Mouse (Mus musculus): ENCODE data around the gene Olfr414. TPM values are rescaled to one million over a fixed set of nuclear protein-coding genes. Genes with fewer than 3 reads are reported as not detected.

The Olfr414 gene
- not detected for polyA plus RNA-seq (2012; fragmentation: generic; extraction: Trizol)
- long read RNA-seq, experiment 1 = 0 reads
- long read RNA-seq, experiment 2 = 0 reads

DNA sequence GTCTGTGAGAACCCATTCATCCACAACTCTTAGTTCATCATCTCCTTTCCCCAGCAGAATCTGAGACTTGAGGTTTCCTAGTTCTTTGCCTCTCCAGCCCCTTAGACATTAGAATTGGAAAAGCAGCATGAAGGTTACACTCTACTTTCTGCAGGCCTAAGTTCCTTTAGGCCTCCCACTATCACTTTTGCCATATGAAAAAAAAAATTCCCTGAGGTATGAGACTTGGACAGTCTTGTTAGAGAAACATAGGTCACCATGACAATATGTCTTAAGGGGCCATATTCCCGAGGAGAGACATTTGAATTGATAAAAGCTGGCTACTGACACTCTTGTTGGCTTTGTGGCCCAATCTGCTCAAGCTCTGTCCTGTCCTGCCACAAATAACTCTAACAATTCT lies at the start of gene Olfr414:
Gene Olfr414, plus strand, starts transcription at position 301 of the 400 bp plus-strand sequence.
- TF ChIP-seq MAX (IDR thresholded peaks at IDR 0.05) = no peak
- no peak for TF ChIP-seq FOSL1 (IDR thresholded peaks at IDR 0.05; ENCODE audit: insufficient read depth, low read length, poor library complexity, severe bottlenecking)
- TF ChIP-seq MYOG (IDR thresholded peaks at IDR 0.05; ENCODE audit: control insufficient read depth, extremely low read depth, insufficient read length) = no peak
- TF ChIP-seq CTCF (IDR thresholded peaks at IDR 0.05; ENCODE audit: control insufficient read depth, insufficient read depth, insufficient read length) = no peak
- no peak for TF ChIP-seq CEBPB (IDR thresholded peaks at IDR 0.05; ENCODE audit: low read depth)
- TF ChIP-seq USF1 (IDR thresholded peaks at IDR 0.05; ENCODE audit: low read depth) = no peak
- no peak for TF ChIP-seq MYOD1 (IDR thresholded peaks at IDR 0.05; ENCODE audit: control insufficient read depth, insufficient read length, low read depth)
- H3K79me3 ChIP-seq (ENCODE audit: low read depth) = no peaks in the 10 kb centered on the region
- no peak within 1 kb of the TSS for H3ac ChIP-seq (ENCODE audit: control insufficient read depth, insufficient read length, low read depth)

GRCm38 (mm10) chr1:174390746-174391145 lies 33.1 kb upstream of the Olfr414 start, which contains the start of gene Olfr248:
Gene Olfr248 (plus strand): TSS chr1:174391046.
- H3K79me2 ChIP-seq (ENCODE audit: control insufficient read depth, insufficient read depth) = no peaks in the 10 kb centered on the region
- H3K4me3 ChIP-seq (ENCODE audit: insufficient read depth, poor library complexity, severe bottlenecking) = no peak within 1 kb of the TSS
- no peaks in the 10 kb centered on the region for H3K36me3 ChIP-seq (ENCODE audit: control insufficient read depth, insufficient read depth)
- no peak within 1 kb of the TSS for H3ac ChIP-seq (ENCODE audit: control insufficient read depth, insufficient read length, low read depth)
- H3K27me3 ChIP-seq (ENCODE audit: control insufficient read depth, insufficient read depth, insufficient read length) = no peaks in the 10 kb centered on the region
- TF ChIP-seq CEBPB (IDR thresholded peaks at IDR 0.05; ENCODE audit: low read depth) = no peak
- H3K79me3 ChIP-seq (ENCODE audit: low read depth) = no peaks in the 10 kb centered on the region

More for the DNA sequence above, at the start of gene Olfr414:
- Histone ChIP-seq H3K4me3 (ENCODE audit: insufficient read depth, poor library complexity, severe bottlenecking) (no peak within 1 kb of the TSS), H3K36me3 (ENCODE audit: control insufficient read depth, insufficient read depth) (no peaks in the 10 kb centered on the region), H3K79me2 (ENCODE audit: control insufficient read depth, insufficient read depth) (no peaks in the 10 kb centered on the region), H3K27me3 (ENCODE audit: control insufficient read depth, insufficient read depth, insufficient read length) (no peaks in the 10 kb centered on the region)

GRCm38 (mm10) chr1:174422959-174423358 lies 905 bp upstream of the Olfr414 start:
- Histone ChIP-seq H3K79me2 (ENCODE audit: control insufficient read depth, insufficient read depth) (no peaks in the 10 kb centered on the region), H3K27me3 (ENCODE audit: control insufficient read depth, insufficient read depth, insufficient read length) (no peaks in the 10 kb centered on the region), H3K36me3 (ENCODE audit: control insufficient read depth, insufficient read depth) (no peaks in the 10 kb centered on the region), H3K79me3 (ENCODE audit: low read depth) (no peaks in the 10 kb centered on the region), H3ac (ENCODE audit: control insufficient read depth, insufficient read length, low read depth) (no peak overlapping the region), H3K4me3 (ENCODE audit: insufficient read depth, poor library complexity, severe bottlenecking) (no peak overlapping the region)
- TF ChIP-seq MYOG (IDR thresholded peaks at IDR 0.05; ENCODE audit: control insufficient read depth, extremely low read depth, insufficient read length) = no peak
- no peak for TF ChIP-seq MYOD1 (IDR thresholded peaks at IDR 0.05; ENCODE audit: control insufficient read depth, insufficient read length, low read depth)
- TF ChIP-seq FOSL1 (IDR thresholded peaks at IDR 0.05; ENCODE audit: insufficient read depth, low read length, poor library complexity, severe bottlenecking) = no peak
- TF ChIP-seq CEBPB (IDR thresholded peaks at IDR 0.05; ENCODE audit: low read depth) = no peak
- TF ChIP-seq MAX (IDR thresholded peaks at IDR 0.05) = no peak
- no peak for TF ChIP-seq USF1 (IDR thresholded peaks at IDR 0.05; ENCODE audit: low read depth)
- TF ChIP-seq CTCF (IDR thresholded peaks at IDR 0.05; ENCODE audit: control insufficient read depth, insufficient read depth, insufficient read length) = no peak

DNA sequence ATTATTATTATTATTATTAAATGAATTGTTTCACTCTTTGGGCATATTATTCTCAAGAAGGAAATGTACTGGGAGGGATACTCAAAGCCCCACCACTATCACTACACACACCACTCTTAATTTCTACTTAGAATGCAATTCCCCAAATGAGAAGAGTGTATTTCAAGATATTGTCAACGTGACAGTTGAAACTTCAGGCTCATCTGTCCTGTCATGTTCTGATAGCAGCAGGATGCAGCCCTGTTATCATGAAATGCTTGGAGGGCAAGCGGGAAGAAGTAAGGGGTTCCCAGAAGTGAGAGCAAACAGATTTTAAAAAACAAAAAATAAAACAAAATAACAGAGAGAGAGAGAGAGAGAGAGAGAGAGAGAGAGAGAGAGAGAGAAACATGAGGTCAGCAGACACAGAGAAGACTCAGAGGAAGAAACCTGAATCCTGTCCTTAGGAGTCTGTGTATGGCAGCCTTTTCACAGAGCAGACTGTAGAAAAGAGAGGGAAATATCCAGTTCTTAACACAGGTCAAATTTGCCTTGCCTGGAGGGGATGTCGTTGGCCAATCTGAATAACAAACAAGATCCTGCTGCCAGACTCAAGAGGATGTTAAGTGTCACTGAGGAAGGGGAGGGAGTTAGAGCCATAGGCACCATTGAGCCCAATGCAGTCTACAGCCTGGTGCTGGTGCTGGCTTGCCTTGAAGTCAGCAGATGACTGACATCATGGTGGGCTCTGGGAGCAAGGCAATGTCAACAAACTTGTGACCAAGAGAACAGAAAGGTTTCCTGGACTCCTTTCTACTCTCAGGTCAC lies 2.5 kb downstream of the Olfr414 start:
- H3K4me3 ChIP-seq (ENCODE audit: insufficient read depth, poor library complexity, severe bottlenecking) = no peak overlapping the region
- H3K36me3 ChIP-seq (ENCODE audit: control insufficient read depth, insufficient read depth) = no peaks in the 10 kb centered on the region
- no peaks in the 10 kb centered on the region for H3K79me2 ChIP-seq (ENCODE audit: control insufficient read depth, insufficient read depth)
- no peak for TF ChIP-seq CEBPB (IDR thresholded peaks at IDR 0.05; ENCODE audit: low read depth)
- H3K27me3 ChIP-seq (ENCODE audit: control insufficient read depth, insufficient read depth, insufficient read length) = no peaks in the 10 kb centered on the region
- H3ac ChIP-seq (ENCODE audit: control insufficient read depth, insufficient read length, low read depth) = no peak overlapping the region
- no peaks in the 10 kb centered on the region for H3K79me3 ChIP-seq (ENCODE audit: low read depth)

DNA sequence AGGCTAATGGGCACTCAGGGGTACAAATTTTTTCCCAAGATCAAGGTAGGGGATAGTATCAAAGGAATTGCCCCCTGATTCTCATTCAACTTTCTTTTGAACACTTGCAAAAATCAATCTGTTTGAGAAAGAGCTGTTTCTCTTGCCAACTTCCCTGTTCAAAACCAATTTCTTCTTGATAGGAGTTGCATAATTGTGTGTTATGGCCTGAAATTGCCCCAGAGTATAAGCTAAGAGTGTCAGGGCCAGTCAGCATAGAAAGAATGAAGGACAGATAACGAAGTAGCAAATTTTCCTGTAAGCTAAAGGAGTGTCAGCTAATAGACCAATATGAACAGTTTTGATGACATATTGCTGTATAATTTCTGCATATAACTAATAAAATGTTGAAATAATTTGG lies 3.5 kb downstream of the Olfr414 start:
- H3K4me3 ChIP-seq (ENCODE audit: insufficient read depth, poor library complexity, severe bottlenecking) = no peak overlapping the region
- H3K79me2 ChIP-seq (ENCODE audit: control insufficient read depth, insufficient read depth) = no peaks in the 10 kb centered on the region
- no peaks in the 10 kb centered on the region for H3K27me3 ChIP-seq (ENCODE audit: control insufficient read depth, insufficient read depth, insufficient read length)
- no peak overlapping the region for H3ac ChIP-seq (ENCODE audit: control insufficient read depth, insufficient read length, low read depth)
- H3K36me3 ChIP-seq (ENCODE audit: control insufficient read depth, insufficient read depth) = no peaks in the 10 kb centered on the region
- H3K79me3 ChIP-seq (ENCODE audit: low read depth) = no peaks in the 10 kb centered on the region
- TF ChIP-seq MYOD1 (IDR thresholded peaks at IDR 0.05; ENCODE audit: control insufficient read depth, insufficient read length, low read depth) (no peak), MAX (IDR thresholded peaks at IDR 0.05) (no peak), CTCF (IDR thresholded peaks at IDR 0.05; ENCODE audit: control insufficient read depth, insufficient read depth, insufficient read length) (no peak), USF1 (IDR thresholded peaks at IDR 0.05; ENCODE audit: low read depth) (no peak), FOSL1 (IDR thresholded peaks at IDR 0.05; ENCODE audit: insufficient read depth, low read length, poor library complexity, severe bottlenecking) (no peak), MYOG (IDR thresholded peaks at IDR 0.05; ENCODE audit: control insufficient read depth, extremely low read depth, insufficient read length) (no peak), CEBPB (IDR thresholded peaks at IDR 0.05; ENCODE audit: low read depth) (no peak)

GRCm38 (mm10) chr1:174428407-174428806 lies 4.5 kb downstream of the Olfr414 start:
- Histone ChIP-seq H3K79me2 (ENCODE audit: control insufficient read depth, insufficient read depth) (no peaks in the 10 kb centered on the region), H3K4me3 (ENCODE audit: insufficient read depth, poor library complexity, severe bottlenecking) (no peak overlapping the region), H3K27me3 (ENCODE audit: control insufficient read depth, insufficient read depth, insufficient read length) (no peaks in the 10 kb centered on the region), H3ac (ENCODE audit: control insufficient read depth, insufficient read length, low read depth) (no peak overlapping the region), H3K36me3 (ENCODE audit: control insufficient read depth, insufficient read depth) (no peaks in the 10 kb centered on the region), H3K79me3 (ENCODE audit: low read depth) (no peaks in the 10 kb centered on the region)
- TF ChIP-seq MYOG (IDR thresholded peaks at IDR 0.05; ENCODE audit: control insufficient read depth, extremely low read depth, insufficient read length) (no peak), CTCF (IDR thresholded peaks at IDR 0.05; ENCODE audit: control insufficient read depth, insufficient read depth, insufficient read length) (no peak), USF1 (IDR thresholded peaks at IDR 0.05; ENCODE audit: low read depth) (no peak), MAX (IDR thresholded peaks at IDR 0.05) (no peak), FOSL1 (IDR thresholded peaks at IDR 0.05; ENCODE audit: insufficient read depth, low read length, poor library complexity, severe bottlenecking) (no peak)
